Mouse (Mus musculus) gonadal fat pad, adult 2 months (tissue): ENCODE measurements around the gene Glis2. TPM values are rescaled to one million over a fixed set of nuclear protein-coding genes. Genes with fewer than 3 reads are reported as not detected.
A peak's percentile ranks its signal among the peaks of the same experiment; 100 is the strongest.

ENCODE experiments used
- DNase-seq: peaks from one replicate; pipeline ENCODE4 v3.0.0-alpha.2; 2012; ENCODE audit warnings: low read depth
- polyA plus RNA-seq: library from polyadenylated mRNA; depleted of rRNA; stranded (reverse); fragments of >200 nt; gene quantifications from 2 replicates; pipeline ENCODE4 v1.2.3, GENCODE M21; 2012

Gene Glis2
- polyA plus RNA-seq, 1 experiment = 22.2 TPM

DNA sequence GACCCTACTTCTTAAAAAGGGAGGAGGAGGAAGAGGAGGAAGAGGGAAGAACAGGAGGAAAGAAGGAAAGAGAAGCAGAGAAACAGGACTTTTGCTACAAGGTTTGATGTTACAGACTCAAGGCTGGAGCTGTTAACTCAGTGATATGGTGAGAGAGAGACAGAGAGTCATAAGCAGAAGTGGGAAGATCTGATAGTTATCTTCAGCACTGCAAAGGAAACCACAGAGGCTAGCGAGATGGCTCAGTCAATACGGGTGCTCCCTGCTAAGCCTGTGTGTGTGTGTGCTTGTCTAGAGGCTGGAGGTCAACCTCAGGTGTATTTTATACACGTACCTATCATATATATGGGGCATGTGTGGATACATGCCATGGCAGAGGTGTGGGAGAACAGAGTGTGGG is 10.7 kb upstream of the Glis2 start:
- no peak for DNase-seq

DNA sequence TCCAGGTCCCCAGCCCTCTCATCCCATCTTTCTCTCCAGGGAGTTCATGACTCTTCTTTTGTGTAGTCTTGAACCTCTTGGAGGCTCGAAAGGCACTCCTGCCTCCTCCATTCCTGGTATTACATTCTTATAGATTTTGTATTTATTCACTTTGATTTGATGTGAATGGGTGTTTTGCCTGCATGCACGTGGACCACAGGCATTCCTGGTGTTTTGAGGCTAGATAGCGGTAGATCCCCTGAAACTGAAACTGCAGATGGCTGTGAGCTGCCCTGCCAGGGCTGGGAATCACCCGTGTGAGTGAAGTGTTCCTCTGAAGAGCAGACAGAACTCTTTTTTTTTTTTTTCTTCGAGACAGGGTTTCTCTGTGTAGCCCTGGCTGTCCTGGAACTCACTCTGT is 10.1 kb upstream of the Glis2 start:
- no peak for DNase-seq

DNA sequence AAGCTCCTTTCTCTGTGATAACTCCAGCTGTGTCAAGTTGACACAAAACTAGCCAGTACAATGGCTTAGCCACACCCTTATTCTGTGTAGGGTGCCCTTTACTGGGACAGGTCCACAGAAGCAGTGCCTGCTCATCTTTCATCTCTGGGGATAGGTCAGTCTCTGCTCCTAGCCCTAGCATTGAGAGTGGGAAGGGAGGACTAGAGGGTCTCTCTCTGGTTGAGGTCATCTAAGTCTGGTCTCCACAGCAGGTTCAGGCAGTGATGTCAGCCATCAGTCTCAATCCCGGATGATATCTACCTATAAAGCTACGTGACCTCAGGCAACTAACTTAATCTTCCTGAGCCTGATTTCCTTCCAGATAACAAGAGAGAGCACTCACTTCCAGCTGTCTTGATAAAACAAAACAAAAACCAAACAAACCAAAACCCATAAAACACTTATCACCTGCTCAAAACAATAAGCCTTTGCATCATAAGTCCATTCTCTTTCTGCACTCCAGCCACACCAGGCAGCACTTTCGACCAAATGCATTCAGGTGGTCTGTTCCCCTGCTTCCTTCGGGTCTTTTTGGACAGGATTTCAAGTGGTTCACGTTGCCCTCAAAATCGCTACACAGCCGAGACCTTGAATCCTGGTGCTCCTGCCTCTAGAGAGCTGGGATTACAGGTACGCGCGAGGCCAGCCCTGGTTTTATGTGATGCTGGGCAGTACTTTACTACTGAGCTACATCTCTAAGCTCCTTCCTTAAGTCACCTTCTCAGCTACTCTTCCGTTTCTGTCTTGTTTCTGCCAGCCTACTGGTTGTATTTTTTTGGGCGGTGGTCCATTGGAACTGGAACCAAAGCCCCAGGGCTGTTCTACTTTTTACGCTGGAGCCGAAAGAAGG is 8.6 kb upstream of the Glis2 start:
- DNase-seq = no peak

DNA sequence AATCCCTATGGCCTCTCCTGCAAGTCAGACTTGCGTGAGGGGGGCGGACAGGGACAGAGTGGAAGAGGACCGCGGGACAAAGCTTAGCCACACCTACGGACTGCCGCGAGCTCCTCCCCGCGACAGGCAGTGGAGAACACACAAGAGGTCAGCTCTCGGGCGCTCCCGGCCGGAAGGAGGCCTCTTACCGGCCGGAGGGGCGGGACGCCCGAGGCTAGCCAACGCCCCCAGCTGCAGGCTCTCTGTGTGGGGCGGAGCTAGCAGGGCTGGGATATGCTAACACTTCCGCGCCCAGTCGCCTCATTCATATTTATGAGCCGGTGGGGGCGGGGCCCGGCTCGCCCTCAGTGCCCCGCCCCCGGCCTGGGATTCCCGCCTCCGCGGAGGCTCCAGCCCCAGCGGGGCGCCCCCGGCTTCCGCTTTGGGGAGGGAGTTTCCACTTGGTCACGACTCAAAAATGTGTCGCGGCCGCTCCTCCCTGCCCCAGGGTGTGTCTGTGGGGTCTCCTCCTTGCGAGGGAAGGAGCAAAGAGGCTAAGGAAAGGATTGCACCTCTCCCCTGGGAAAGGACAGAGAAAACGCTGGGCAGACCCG is 7.9 kb upstream of the Glis2 start:
- peak; percentile 28 for DNase-seq

DNA sequence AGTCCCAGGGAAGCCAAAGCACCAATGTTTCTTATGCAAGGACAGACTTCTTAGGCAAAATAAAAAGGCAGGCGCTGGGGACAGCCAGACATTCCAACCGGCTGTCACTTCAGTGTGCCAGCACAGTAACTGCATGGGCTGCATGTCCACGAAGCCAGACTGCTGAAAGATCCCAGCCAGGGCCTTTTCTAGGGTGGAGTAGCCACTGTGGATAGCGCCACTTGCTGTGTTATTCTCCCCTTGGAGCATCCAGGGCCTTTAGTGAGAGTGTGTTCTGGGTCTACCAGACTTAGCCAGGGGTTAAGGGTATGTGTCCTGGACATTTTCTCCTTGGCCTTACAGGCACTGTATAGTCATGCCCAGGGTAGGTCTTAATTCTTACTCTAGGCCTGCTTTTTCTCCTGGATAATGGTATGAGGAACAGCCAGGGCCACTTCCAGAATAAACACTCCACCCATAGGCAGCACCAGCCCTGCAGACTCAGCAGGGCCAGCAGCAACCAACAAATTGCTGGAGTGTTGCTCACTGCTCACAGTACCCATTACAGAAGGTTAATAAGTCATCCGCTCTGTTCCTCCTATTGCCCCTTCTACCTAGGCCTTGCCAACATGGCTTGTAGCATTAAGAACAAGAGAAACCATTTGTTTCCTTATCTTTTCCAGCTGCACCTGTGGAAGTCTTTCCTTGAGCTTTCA is 6.8 kb upstream of the Glis2 start:
- DNase-seq = no peak

DNA sequence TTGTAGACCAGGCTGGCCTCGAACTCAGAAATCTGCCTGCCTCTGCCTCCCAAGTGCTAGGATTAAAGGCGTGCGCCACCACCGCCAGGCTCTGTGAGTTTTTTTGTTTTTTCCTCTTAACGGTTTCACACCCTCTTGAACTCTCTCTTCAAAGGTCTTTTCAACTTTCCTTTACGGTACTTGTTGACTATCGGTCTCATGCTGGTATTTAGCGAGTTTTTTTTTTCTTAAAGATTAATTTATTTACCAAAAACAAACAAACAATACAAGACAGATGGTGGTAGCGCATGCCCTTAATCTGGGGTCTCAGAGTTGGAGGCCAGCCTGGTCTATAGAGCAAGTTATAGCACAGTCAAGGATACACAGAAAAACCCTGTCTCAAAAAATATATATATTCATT is 4.3 kb upstream of the Glis2 start:
- DNase-seq = no peak

DNA sequence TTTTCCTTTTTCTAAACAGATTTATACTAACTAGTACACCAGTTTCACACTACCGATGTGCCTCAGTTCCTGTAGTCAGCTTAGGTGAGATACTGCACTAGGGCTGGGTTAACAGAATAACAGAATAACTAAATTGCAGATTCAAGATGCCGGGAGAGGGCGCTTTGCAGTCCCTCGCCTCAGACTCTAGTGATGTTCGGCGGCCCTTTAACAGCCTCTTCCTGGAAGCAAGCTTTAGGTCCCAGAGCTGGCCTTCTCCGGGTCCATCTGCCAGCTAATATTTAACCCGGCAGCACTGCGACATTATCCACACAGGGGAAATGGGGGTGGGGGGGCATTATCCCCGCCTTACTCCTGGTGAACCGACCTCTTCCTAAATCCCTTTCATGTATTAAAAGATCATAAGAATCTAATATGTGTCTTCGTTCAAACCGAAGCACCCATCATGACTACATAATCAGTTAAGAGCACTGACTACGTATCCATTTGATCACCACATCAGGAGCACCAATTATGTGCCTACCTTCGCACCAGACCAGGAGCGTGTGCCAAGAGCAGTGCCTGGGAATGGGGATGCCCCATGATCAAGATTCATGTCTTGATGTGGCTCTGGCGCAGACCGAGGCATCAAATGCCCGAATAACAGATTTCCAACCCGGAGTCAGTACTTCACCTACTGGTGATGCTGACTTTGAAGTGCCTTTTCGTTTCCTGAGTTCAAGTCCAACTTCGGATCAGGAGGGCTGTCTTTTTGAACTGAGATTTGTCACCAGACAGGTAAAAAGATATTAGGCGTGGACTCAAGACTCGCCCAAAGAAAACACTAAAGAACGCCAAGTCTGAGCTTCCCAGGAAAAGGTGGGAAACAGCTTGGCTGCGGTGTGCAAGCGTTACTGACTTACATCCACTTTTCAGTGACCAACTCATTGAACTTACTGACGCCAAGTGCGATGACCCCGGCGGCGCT is 1.3 kb upstream of the Glis2 start:
- no peak for DNase-seq

DNA sequence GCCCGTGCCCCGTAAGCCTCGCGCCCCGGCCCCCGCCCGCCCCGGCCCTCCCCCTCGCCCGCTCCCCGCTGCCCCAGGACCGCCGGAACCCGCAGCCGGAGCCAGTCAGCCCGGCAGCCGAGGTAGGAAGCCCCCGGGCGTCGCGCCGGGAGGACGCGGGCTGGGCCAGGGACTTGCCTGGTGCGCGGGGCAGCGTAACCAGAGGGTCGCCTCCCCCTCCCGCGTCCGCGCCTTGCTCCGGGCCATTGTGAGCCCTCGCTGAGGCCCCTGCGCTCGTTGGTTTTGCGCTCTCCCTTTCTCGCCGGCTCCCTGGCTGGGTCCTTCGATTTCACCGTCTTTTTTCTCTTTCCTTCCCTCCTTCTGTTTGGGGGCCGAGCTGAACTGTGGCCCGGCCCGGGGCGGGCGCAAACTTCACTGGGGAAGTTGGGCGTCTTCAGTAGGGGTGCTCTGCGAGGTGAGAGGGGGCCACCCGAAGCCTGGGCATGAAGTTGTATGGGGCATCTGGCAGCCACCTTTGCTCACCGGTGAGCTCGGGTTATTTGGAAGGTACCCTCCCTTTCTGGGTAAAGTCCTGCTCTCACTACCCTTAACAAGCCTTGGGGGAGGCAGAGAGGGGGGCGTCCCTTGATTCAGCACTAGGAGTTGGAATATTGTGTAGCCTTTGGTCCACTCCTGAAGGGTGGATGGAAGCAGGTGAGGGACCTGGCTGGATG is 457 bp downstream of the Glis2 start:
- DNase-seq = no peak

DNA sequence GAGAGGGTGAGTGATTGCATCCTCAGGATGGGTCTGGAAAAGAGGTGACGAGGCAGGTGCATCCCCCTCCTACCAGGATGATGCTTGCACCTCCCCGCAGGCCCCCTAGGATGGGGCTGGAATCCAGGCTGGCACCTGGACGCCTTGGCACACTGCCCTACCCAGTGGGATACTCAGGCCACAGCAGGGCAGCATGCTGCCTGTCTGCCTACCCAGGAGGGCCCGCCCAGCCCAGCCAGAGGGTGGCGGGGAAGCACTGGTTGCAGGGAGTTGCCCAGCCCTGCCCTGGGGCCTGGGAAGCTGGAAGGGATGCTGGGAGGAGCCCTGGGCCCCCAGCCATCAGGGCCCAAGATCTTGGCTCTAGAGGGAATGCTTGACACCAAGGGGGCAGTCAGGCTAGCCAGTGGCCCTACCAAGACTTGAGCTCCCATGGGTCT is 1.0 kb downstream of the Glis2 start:
- DNase-seq = no peak

DNA sequence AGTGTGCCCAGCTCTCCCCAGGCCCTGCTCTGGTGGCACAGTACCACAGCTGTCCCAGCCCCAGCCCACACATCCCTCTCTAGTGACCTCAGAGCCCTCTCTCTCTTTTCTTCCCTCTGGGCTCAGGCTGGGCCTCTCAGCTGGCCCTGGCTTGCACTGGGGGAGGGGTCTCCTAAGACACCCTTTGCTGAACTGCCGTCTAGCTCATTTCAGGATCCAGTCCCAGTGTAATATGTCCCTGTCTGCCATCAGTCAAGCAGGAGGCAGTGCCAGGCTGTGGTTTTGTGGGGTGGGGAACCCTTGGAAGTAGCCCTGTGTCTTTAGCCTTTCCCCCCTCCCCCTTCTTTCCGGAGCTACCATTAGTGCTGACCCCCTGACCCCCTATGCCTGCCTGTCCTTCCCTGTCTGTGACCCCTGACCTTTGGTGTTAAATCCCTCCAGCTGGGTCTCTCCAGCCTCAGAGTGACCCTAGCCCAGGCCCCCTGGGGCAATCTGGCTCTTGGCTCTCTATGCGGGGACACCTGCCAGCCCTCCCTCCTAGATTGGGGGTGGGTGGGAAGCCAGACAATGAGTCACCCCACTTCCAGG is 1.7 kb downstream of the Glis2 start:
- no peak for DNase-seq

DNA sequence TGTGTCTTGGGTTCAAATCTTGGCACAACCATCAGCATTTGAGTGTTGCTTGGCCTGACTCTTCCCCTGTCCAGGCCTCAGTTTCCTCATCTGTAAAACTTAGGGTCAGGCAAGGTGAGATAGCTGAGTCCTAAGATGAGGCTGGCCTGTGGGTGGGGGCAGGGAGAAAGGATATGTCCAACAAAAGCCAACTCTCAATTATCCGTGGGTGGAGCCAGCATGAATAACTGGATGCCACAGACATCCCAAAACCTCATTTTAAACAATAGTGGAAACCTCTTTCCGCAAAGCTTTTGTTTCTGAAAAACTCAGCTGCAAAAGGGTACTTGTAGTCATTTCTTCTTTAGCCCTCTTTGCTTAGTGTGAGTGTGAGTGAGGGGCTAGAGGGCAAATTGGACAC is 2.3 kb downstream of the Glis2 start:
- no peak for DNase-seq

DNA sequence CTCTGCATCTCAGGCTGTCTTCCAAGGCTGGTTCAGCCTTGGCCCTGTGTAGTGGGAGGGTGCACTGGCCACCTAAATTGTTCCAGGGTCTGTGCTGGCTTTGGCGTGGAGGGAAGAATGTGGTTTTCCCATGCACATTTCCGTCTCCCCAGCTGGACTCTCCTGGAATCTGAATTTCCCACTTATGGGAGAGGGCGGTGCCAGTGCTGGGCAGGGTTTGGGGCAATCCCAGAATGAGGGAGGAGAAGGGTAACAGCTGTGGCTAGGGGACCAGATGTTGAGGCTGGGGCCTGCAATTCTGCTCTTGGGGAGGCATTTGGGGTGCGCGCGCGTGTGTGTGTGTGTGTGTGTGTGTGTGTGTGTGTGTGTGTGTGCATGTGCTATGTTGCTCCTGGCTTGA is 2.8 kb downstream of the Glis2 start:
- DNase-seq = no peak

DNA sequence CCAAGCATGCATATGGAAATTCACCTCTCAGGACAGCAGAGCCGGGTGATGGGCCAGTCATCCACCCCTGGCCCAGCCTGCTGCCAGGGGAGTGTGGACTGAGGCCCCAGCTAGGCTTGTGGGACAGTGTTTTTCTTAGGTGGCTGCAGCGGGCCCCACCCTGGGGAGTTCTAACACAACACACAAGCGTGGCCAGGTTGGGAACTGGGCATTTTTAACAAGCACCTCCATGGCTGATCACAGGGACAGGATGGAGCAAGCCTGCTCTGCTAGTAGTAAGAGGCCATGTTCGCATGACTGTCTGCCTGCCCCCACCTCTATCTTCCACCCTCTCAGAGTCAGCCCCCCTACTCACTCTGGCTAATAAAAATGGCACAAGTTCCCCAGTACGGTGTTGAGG is 3.5 kb downstream of the Glis2 start:
- DNase-seq = no peak

DNA sequence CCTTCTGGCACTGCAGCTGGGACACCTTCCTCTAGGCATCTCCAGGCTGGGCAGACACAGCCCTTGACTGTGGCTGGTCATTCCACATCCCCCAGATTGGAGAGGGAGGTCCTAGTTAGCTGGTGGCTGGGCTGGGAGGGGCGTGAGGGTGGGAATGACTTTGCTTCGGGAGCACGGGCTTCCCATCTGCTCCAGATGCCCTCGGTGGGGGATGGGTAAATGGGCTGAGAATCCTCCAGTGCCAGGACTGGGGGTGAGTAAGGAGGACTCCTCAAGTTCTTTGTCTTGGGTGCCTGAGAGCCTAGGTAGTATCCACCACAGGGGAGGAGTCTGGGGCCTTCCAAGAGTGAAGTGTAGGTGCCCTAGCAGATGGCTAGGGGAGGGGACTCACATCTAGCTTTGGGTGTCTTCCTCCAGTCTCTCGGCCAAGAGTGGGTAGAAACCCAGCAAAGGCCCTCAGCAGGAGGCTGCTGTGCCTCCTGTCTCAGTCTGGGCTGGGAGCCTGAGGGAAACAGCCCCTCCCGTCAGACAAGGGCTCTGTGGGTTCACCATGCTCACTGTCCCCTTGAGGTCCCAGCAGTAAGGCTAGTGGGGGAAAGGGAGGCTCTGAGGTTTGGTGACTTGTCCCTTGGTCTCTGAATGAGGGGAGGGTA is 4.5 kb downstream of the Glis2 start:
- no peak for DNase-seq

DNA sequence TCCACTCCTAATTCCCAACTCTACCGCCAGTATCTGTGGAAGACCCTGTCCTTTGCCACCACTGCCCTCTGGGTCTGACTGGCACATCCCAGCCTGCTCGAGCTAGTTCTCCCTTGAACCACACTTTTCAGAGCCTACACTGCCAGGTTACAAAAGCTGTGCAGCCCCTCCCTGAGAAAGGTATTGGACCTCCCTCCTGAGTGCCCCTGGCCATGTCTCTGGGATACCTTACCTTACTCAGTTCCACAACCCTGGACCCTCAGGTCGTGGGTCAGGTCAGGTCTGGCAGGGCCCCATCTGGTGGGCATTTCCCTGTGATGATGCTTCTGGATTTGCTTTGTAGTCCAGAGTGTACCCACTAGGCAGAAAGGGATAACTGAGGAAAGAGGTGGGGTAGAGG is 5.1 kb downstream of the Glis2 start:
- DNase-seq = no peak

DNA sequence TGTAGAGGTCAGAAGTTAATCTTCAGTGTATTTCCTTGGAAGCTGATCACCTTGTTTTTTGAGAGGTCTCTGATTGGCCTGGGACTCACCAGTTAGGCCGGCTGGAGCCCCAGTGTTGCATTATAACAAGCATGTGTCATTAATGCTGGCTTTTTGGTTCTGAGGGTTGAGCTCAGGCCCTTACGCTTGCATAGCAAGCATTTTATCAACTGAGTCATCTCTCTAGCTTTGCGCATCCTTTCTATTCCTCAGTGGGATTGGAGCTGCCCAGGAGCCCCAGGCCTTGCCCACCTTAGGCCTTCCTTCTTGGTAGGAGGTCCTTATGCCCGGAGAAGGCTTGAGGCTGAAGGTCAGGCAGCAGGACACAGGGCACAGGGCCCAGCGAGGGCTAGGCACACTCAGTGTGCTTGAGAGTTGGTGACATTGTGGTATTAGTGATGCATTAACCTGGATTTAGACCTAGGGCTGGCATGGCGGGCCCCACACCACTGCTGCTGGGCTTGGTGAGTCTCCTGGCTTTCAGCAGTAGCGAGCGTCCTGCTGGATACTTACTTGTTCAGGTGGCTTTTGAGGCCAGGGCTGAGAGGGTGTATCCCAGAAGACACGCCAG is 6.3 kb downstream of the Glis2 start:
- DNase-seq = no peak

DNA sequence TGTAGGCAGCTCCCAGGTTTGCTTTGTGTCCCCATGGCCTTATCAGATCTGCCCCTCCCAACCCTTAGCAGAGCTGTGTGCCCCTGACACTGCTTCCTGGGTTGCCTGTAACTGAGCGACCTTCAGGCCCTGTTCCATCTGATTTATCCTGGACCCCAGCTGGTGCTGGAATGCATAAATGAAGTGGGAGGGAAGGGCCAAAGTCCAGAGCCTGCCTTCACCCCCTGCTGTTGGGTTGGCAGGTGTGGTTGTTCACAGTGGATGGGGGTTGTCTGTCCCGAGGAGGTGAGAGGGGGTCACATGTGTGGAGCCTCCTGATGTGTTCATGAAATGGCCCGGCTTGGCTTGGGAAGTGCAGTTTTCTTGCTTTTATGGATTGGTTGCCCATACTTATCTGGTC is 7.7 kb downstream of the Glis2 start:
- DNase-seq = no peak

DNA sequence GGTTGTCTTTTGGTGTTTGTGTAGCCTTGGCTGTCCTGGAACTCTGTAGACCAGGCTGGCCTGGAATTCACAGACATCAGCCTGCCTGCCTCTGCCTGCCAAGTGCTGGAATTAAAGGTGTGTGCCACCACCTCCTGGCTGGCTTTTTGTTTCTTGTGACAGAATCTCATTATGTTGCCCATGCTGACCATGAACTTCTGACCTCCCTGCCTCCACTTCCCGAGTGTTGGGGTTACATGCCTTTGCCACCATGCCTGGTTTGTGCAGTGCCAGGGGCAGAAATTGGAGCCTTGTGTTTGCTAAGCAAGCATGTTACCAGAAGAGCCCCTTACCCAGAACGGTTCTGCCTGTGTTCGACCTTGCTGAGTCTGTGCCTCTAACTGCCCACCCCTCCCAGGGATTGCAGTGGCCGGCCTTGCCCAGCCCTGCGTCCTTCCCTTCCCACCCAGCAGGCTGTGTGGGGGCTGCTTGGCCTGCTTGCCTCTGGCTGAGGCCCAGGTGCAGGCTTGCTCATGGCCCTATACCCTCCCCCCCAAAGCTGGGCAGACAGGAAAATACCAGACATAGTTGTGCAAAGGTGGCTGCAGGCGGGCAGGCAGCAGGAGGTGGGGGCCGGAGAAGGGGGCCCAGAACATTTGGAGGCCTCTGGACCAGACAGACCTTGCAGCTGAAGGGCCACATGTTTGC is 8.4 kb downstream of the Glis2 start:
- DNase-seq = no peak

DNA sequence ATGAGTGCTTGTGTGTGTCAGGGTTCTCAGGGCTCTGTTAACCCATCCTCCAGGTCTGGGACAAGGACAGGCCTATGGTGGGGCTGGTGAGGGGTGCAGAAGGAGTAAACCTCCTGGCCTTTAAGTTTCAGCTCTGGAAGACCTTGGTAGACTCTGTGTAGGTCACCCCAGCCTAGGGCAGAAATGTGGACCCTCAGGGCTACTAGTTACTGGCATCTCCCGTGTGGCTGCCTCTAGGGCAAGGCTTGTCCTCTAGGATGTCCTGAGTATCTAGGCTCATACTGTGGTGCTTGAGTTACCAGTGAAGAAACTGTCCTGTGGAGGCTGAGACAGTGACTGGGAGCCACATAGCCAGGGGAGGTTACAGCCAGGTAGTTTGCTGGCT is 8.9 kb downstream of the Glis2 start:
- DNase-seq = no peak
